Mouse (Mus musculus) limb, embryonic 14.5 days (tissue): ENCODE data around the gene Tbc1d1. TPM values are rescaled to one million over a fixed set of nuclear protein-coding genes. Genes with fewer than 3 reads are reported as not detected.

Experiments
- ATAC-seq: fragments of 200-750 bp; cut with Nextera tagmentation; 2 replicates; pipeline ENCODE4 v1.8.0; 2017; ENCODE audit warnings: low read depth, moderate number of reproducible peaks, moderate TSS enrichment; ENCODE audit not compliant: low FRiP score
- DNase-seq: peaks from one replicate; pipeline ENCODE4 v3.0.0-alpha.2; 2015; ENCODE audit warnings: low spot score
- H3K27ac ChIP-seq: fragments of 300-500 bp; sonication (generic); replicated peaks from 2 replicates; pipeline ENCODE4 v1.5.1; 2014; ENCODE audit warnings: low read depth, mild to moderate bottlenecking, low read length, moderate library complexity, mixed read lengths
- H3K27me3 ChIP-seq: fragments of 300-500 bp; sonication (generic); 2 replicates; pipeline ENCODE4 v1.6.1; 2014; ENCODE audit warnings: low read length, mixed read lengths; ENCODE audit not compliant: control insufficient read depth, insufficient read depth
- H3K36me3 ChIP-seq: fragments of 300-500 bp; sonication (generic); 2 replicates; pipeline ENCODE4 v1.6.1; 2014; ENCODE audit warnings: mild to moderate bottlenecking, low read length, moderate library complexity, mixed read lengths; ENCODE audit not compliant: control insufficient read depth, insufficient read depth
- H3K4me1 ChIP-seq: fragments of 300-500 bp; sonication (generic); 2 replicates; pipeline ENCODE4 v1.6.1; 2014; ENCODE audit warnings: antibody characterized with exemption, low read length, mixed read lengths; ENCODE audit not compliant: control insufficient read depth, insufficient read depth
- H3K4me2 ChIP-seq: fragments of 300-500 bp; sonication (generic); replicated peaks from 2 replicates; pipeline ENCODE4 v1.6.1; 2014; ENCODE audit warnings: low read depth, mild to moderate bottlenecking, low read length, moderate library complexity; ENCODE audit not compliant: severe bottlenecking
- H3K4me3 ChIP-seq: fragments of 300-500 bp; sonication (generic); replicated peaks from 2 replicates; pipeline ENCODE4 v1.5.1; 2014; ENCODE audit warnings: low read length
- H3K9ac ChIP-seq: fragments of 300-500 bp; sonication (generic); 2 replicates; pipeline ENCODE4 v1.6.1; 2014; ENCODE audit warnings: mild to moderate bottlenecking, low read depth, low read length, moderate library complexity; ENCODE audit not compliant: severe bottlenecking
- H3K9me3 ChIP-seq: fragments of 300-500 bp; sonication (generic); 2 replicates; pipeline ENCODE4 v1.6.1; 2016; ENCODE audit warnings: low read length; ENCODE audit not compliant: control insufficient read depth
- POLR2A ChIP-seq: fragments of 200-500 bp; IDR thresholded peaks from 2 replicates; pipeline ENCODE4 v1.8.0; 2012; ENCODE audit warnings: inconsistent platforms, mild to moderate bottlenecking, moderate library complexity, borderline replicate concordance; ENCODE audit not compliant: insufficient read depth, insufficient read length; ENCODE audit errors: extremely low read depth
- WGBS: fragments of 180-500 bp; shearing (Covaris S2); extraction: QIAGEN DNeasy Blood & Tissue Kit; methylation state at CpG from one replicate; pipeline ENCODE4 v1.1.7; 2014; 5-methylcytosine and 5-hydroxymethylcytosine counted together
- polyA plus RNA-seq, 2 experiments: library from polyadenylated mRNA; depleted of rRNA in 1 of 2; stranded (reverse) in 1 of 2; unstranded in 1 of 2; fragments of >200 nt; fragmentation: Nextera tagmentation in 1 of 2; extraction: Ambion mirVana in 1 of 2; gene quantifications; 2 replicates each; pipeline versions ENCODE4 v1.2.1 to v1.2.3; 2012 to 2014

The Tbc1d1 gene
- polyA plus RNA-seq, 2 experiments: 23.1 to 25.5 TPM

- no peak overlapping the region for H3K9ac ChIP-seq
- no peak for ATAC-seq
- no peaks in the 10 kb centered on the region for H3K9me3 ChIP-seq
- no peaks in the 10 kb centered on the region for H3K4me1 ChIP-seq
- H3K27me3 ChIP-seq: no peaks in the 10 kb centered on the region
- no peaks in the 10 kb centered on the region for H3K36me3 ChIP-seq
- H3K4me2 ChIP-seq: no peak overlapping the region
- DNase-seq: no peak
- TF ChIP-seq POLR2A: no peak
- 52% methylated on average over 5 of the region's 5 CpGs for WGBS
- no peak overlapping the region for H3K4me3 ChIP-seq
- H3K27ac ChIP-seq: no peak overlapping the region
Observed at GRCm38 (mm10) chr5:64144315-64144714, 11.8 kb upstream of the Tbc1d1 start.

GRCm38 (mm10) chr5:64146384-64147005, 9.6 kb upstream of the Tbc1d1 start:
- Histone ChIP-seq H3K27ac (no peak overlapping the region), H3K9ac (no peak overlapping the region), H3K9me3 (no peaks in the 10 kb centered on the region), H3K4me3 (no peak overlapping the region), H3K36me3 (no peaks in the 10 kb centered on the region), H3K4me2 (no peak overlapping the region), H3K4me1 (no peaks in the 10 kb centered on the region), H3K27me3 (no peaks in the 10 kb centered on the region)
- no peak for ATAC-seq
- WGBS: 69% methylated on average over 10 of the region's 10 CpGs
- no peak for DNase-seq
- TF ChIP-seq POLR2A: no peak

- WGBS: 23% methylated on average over 17 of the region's 17 CpGs
- ATAC-seq: no peak; the same call in 1 of the 2 replicates
Observed at GRCm38 (mm10) chr5:64149184-64150127, 6.6 kb upstream of the Tbc1d1 start.

GRCm38 (mm10) chr5:64153319-64153718, 2.8 kb upstream of the Tbc1d1 start:
- H3K9ac ChIP-seq: no peak overlapping the region
- WGBS: 80% methylated on average over 1 of the region's 1 CpGs
- TF ChIP-seq POLR2A: no peak
- H3K4me3 ChIP-seq: no peak overlapping the region
- H3K4me2 ChIP-seq: no peak overlapping the region
- no peaks in the 10 kb centered on the region for H3K36me3 ChIP-seq
- no peak overlapping the region for H3K27ac ChIP-seq
- H3K27me3 ChIP-seq: peaks cover 6% of the 10 kb centered on the region
- 0 out of 2 replicates have a peak, but pooled peaks cover 3% of the 10 kb centered on the region for H3K4me1 ChIP-seq
- DNase-seq: no peak
- no peak for ATAC-seq
- no peaks in the 10 kb centered on the region for H3K9me3 ChIP-seq

More at GRCm38 (mm10) chr5:64149184-64150127, 6.6 kb upstream of the Tbc1d1 start:
- H3K4me3 ChIP-seq: no peak overlapping the region
- TF ChIP-seq POLR2A: no peak
- no peak for DNase-seq
- no peaks in the 10 kb centered on the region for H3K4me1 ChIP-seq
- no peak overlapping the region for H3K27ac ChIP-seq
- H3K9ac ChIP-seq: no peak overlapping the region
- no peaks in the 10 kb centered on the region for H3K27me3 ChIP-seq
- no peaks in the 10 kb centered on the region for H3K9me3 ChIP-seq
- peak overlapping the region; percentile 26; the same call in 1 of the 2 replicates for H3K4me2 ChIP-seq
- no peaks in the 10 kb centered on the region for H3K36me3 ChIP-seq

GRCm38 (mm10) chr5:64156579-64156978, 474 bp downstream of the Tbc1d1 start:
- Histone ChIP-seq H3K4me1 (peaks cover 9% of the 10 kb centered on the region; the same call in 1 of the 2 replicates), H3K4me2 (peak overlapping the region; percentile 28; the same call in 1 of the 2 replicates), H3K9me3 (no peaks in the 10 kb centered on the region), H3K9ac (no peak overlapping the region), H3K36me3 (no peaks in the 10 kb centered on the region), H3K27me3 (peaks cover 38% of the 10 kb centered on the region), H3K27ac (no peak overlapping the region; the same call in 1 of the 2 replicates), H3K4me3 (0 out of 2 replicates have a peak overlapping the region, but pooled peaks have one; percentile 12)
- TF ChIP-seq POLR2A: no peak
- 42% methylated on average over 4 of the region's 4 CpGs for WGBS
- no peak for ATAC-seq
- DNase-seq: no peak
